Mouse (Mus musculus): ENCODE results near the gene Rgs6. TPM values are rescaled to one million over a fixed set of nuclear protein-coding genes. Genes with fewer than 3 reads are reported as not detected.
A peak's percentile ranks its signal among the peaks of the same experiment; 100 is the strongest.

Rgs6 gene
- polyA plus RNA-seq, 1 experiment from 2014 or later = 1.4 TPM

- H3K9ac ChIP-seq (replicated peaks; ENCODE audit: low read depth, low read length) = no peak overlapping the region
- H3K36me3 ChIP-seq (ENCODE audit: control insufficient read depth, insufficient read depth, low read length) = no peaks in the 10 kb centered on the region
- no peaks in the 10 kb centered on the region for H3K4me1 ChIP-seq (ENCODE audit: control insufficient read depth, insufficient read depth, low read length)
- no peak overlapping the region for H3K4me2 ChIP-seq (replicated peaks; ENCODE audit: low read depth, low read length)
- H3K27ac ChIP-seq (ENCODE audit: low read length) = no peak overlapping the region
- no peaks in the 10 kb centered on the region for H3K9me3 ChIP-seq (ENCODE audit: control insufficient read depth, low read depth, low read length)
- 47% methylated on average over 2 of the region's 2 CpGs for WGBS
- no peak overlapping the region for H3K4me3 ChIP-seq (ENCODE audit: low read depth, low read length)
- no peaks in the 10 kb centered on the region for H3K27me3 ChIP-seq (ENCODE audit: control insufficient read depth, insufficient read depth, low read length)
- no peak for ATAC-seq (ENCODE audit: insufficient number of reproducible peaks, insufficient read depth, low FRiP score, low read depth)
Measured at GRCm38 (mm10) chr12:82920146-82920545, 332.1 kb downstream of the Rgs6 start.

DNA sequence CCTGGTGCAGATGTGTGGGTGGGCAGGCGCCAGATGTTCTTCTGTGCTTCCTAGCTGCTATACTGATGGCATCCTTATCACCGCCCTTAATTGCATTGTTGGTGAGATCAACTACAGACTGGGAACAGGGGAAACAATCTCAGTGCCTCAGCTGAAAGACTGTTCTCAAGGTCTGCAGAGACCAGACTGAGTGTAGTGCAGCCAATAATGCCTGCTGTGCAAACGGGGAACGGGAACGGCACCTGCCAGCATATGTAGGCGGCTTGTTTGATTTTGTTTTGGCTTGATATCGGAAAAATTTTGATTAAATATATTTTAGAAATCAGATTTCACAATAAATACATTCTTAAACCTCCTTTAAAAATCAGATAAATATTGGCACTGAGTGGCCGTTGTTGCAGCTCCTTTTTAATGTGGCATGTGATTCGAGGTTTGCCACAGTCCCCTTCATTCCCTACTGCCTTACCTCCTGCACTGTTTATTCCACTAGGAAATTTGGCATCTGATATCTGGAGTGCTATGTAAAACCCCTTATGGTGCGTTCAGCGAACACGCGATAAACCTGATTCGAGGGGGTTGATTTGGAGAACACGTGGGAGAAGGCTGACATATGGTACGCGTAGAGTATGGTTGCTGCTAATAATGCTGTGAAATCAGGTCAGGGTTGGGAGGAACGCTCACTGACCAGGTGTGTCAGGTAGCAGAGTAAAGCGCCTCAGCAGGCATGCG is 333.4 kb downstream of the Rgs6 start:
- Histone ChIP-seq H3K9me3 (ENCODE audit: control insufficient read depth, low read depth, low read length) (no peaks in the 10 kb centered on the region), H3K9ac (replicated peaks; ENCODE audit: low read depth, low read length) (no peak overlapping the region), H3K4me2 (replicated peaks; ENCODE audit: low read depth, low read length) (no peak overlapping the region), H3K4me1 (ENCODE audit: control insufficient read depth, insufficient read depth, low read length) (no peaks in the 10 kb centered on the region), H3K36me3 (ENCODE audit: control insufficient read depth, insufficient read depth, low read length) (no peaks in the 10 kb centered on the region), H3K27me3 (ENCODE audit: control insufficient read depth, insufficient read depth, low read length) (no peaks in the 10 kb centered on the region), H3K4me3 (ENCODE audit: low read depth, low read length) (no peak overlapping the region), H3K27ac (ENCODE audit: low read length) (no peak overlapping the region)
- ATAC-seq (ENCODE audit: insufficient number of reproducible peaks, insufficient read depth, low FRiP score, low read depth) = no peak
- WGBS = 90% methylated on average over 20 of the region's 20 CpGs

DNA sequence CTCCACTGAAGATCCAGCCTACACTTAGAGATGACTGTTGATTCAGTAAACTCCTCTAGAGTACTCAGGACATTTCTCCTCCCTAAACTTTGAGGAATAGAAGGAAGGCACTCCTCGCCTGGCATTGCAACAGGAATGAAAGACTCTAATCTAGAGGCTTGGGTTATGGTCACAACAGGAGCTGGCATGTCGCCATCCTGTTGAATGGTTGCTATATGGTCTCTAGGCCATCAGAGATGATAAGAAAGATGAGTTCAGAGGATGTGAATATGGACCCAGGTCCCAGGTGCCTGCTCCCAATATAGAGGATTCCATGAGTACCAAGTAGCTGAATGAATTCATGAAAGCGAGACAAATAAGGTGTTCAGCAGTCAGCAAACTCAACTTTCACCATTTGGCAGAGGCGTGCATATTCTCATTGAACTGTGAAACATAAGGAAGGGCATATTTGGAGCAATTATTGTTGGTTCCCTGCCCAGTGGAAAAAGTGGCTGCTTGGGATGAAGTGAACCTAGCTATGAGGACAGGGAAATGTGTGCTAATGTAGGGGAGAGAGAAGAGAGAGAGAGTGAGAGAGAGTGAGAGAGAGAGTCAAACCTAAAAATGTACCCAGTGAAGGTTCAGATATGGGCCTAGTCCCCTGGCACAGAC is 334.9 kb downstream of the Rgs6 start:
- Histone ChIP-seq H3K27ac (ENCODE audit: low read length) (no peak overlapping the region), H3K4me3 (ENCODE audit: low read depth, low read length) (no peak overlapping the region), H3K4me2 (replicated peaks; ENCODE audit: low read depth, low read length) (no peak overlapping the region), H3K9ac (replicated peaks; ENCODE audit: low read depth, low read length) (no peak overlapping the region), H3K27me3 (ENCODE audit: control insufficient read depth, insufficient read depth, low read length) (no peaks in the 10 kb centered on the region), H3K36me3 (ENCODE audit: control insufficient read depth, insufficient read depth, low read length) (no peaks in the 10 kb centered on the region), H3K9me3 (ENCODE audit: control insufficient read depth, low read depth, low read length) (no peaks in the 10 kb centered on the region), H3K4me1 (ENCODE audit: control insufficient read depth, insufficient read depth, low read length) (no peaks in the 10 kb centered on the region)
- WGBS = 84% methylated on average over 4 of the region's 4 CpGs
- ATAC-seq (ENCODE audit: insufficient number of reproducible peaks, insufficient read depth, low FRiP score, low read depth) = no peak

DNA sequence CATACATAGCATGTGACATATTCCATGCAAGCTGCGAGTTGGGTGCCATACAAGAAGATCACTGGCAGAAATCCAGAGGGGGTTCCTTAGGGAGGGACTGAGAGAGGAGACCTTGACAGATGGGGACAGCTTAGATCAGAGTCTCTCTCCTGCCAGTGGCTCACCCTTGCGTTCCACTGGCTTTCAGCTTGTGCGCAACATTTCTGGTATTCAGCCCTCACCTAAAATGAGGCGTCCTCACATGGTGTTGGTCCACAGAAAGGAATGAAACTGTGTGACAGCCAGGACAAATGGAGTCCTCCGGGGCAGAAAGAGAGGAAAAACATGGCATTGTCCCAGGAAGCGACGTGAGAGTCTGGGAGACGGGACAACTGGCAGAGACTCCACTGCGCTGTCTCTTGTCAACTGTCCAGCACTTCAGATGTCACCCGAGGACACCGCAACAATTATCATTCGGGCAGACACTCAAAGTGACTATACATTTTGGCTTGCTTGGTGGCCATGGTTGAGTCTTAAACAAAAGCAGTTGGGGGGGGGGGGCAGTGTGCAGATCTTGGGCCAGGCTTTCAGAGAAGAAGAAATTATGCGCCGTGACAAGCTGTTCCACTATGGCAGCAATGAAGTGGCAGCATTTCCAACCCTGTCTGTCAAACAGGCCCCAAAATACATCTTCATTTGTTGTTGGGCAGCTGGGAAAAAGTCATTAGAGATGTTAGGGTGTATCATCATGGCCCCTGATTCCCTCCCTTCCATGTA is 344.8 kb downstream of the Rgs6 start:
- Histone ChIP-seq H3K9me3 (ENCODE audit: control insufficient read depth, low read depth, low read length) (no peaks in the 10 kb centered on the region), H3K27ac (ENCODE audit: low read length) (no peak overlapping the region), H3K4me1 (ENCODE audit: control insufficient read depth, insufficient read depth, low read length) (no peaks in the 10 kb centered on the region), H3K27me3 (ENCODE audit: control insufficient read depth, insufficient read depth, low read length) (no peaks in the 10 kb centered on the region), H3K9ac (replicated peaks; ENCODE audit: low read depth, low read length) (no peak overlapping the region), H3K4me2 (replicated peaks; ENCODE audit: low read depth, low read length) (no peak overlapping the region), H3K4me3 (ENCODE audit: low read depth, low read length) (no peak overlapping the region), H3K36me3 (ENCODE audit: control insufficient read depth, insufficient read depth, low read length) (no peaks in the 10 kb centered on the region)
- ATAC-seq (ENCODE audit: insufficient number of reproducible peaks, insufficient read depth, low FRiP score, low read depth) = no peak
- WGBS = 64% methylated on average over 14 of the region's 14 CpGs

DNA sequence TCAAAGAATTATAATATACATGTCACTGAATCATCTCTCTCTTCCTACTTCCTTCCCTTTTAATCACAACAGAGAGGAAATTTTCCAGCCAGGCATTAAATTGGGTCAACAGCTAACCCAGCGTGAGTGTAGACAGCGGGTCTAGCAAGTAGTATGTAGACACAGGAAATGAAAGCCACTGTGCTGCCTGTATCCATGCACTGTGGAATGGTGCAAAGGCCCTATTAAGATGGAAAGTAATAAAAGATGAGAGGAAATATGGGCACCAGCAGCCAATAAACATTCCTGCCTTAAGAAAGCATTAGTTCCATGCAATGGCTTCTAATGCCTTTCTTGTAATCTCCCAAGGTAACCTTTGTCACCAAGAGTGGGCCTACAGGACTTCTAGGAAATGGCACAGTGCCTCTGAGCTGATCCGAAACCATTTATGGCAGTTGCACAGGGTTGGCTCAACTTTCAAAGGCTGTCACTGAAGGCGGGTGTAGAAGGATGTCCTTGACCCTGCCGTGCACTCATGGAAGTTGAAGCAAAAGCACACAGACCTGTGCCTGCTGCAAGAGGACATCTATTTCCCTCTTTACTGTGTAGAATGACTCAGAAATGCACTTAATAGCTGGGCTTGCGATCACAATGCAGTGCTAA is 347.1 kb downstream of the Rgs6 start:
- 77% methylated on average over 6 of the region's 6 CpGs for WGBS
- ATAC-seq (ENCODE audit: insufficient number of reproducible peaks, insufficient read depth, low FRiP score, low read depth) = no peak
- no peaks in the 10 kb centered on the region for H3K27me3 ChIP-seq (ENCODE audit: control insufficient read depth, insufficient read depth, low read length)
- no peaks in the 10 kb centered on the region for H3K36me3 ChIP-seq (ENCODE audit: control insufficient read depth, insufficient read depth, low read length)
- no peaks in the 10 kb centered on the region for H3K4me1 ChIP-seq (ENCODE audit: control insufficient read depth, insufficient read depth, low read length)
- no peak overlapping the region for H3K4me2 ChIP-seq (replicated peaks; ENCODE audit: low read depth, low read length)
- no peak overlapping the region for H3K4me3 ChIP-seq (ENCODE audit: low read depth, low read length)
- no peaks in the 10 kb centered on the region for H3K9me3 ChIP-seq (ENCODE audit: control insufficient read depth, low read depth, low read length)
- H3K27ac ChIP-seq (ENCODE audit: low read length) = no peak overlapping the region
- no peak overlapping the region for H3K9ac ChIP-seq (replicated peaks; ENCODE audit: low read depth, low read length)

GRCm38 (mm10) chr12:82935767-82936166 is 347.7 kb downstream of the Rgs6 start:
- no peak overlapping the region for H3K4me3 ChIP-seq (ENCODE audit: low read depth, low read length)
- H3K36me3 ChIP-seq (ENCODE audit: control insufficient read depth, insufficient read depth, low read length) = no peaks in the 10 kb centered on the region
- no peaks in the 10 kb centered on the region for H3K27me3 ChIP-seq (ENCODE audit: control insufficient read depth, insufficient read depth, low read length)
- H3K27ac ChIP-seq (ENCODE audit: low read length) = no peak overlapping the region
- no peak for ATAC-seq (ENCODE audit: insufficient number of reproducible peaks, insufficient read depth, low FRiP score, low read depth)
- 79% methylated on average over 1 of the region's 1 CpGs for WGBS
- H3K4me1 ChIP-seq (ENCODE audit: control insufficient read depth, insufficient read depth, low read length) = no peaks in the 10 kb centered on the region
- no peaks in the 10 kb centered on the region for H3K9me3 ChIP-seq (ENCODE audit: control insufficient read depth, low read depth, low read length)
- H3K4me2 ChIP-seq (replicated peaks; ENCODE audit: low read depth, low read length) = no peak overlapping the region
- no peak overlapping the region for H3K9ac ChIP-seq (replicated peaks; ENCODE audit: low read depth, low read length)

- no peaks in the 10 kb centered on the region for H3K4me1 ChIP-seq (ENCODE audit: control insufficient read depth, insufficient read depth, low read length)
- H3K4me3 ChIP-seq (ENCODE audit: low read depth, low read length) = no peak overlapping the region
- no peak overlapping the region for H3K9ac ChIP-seq (replicated peaks; ENCODE audit: low read depth, low read length)
- H3K4me2 ChIP-seq (replicated peaks; ENCODE audit: low read depth, low read length) = no peak overlapping the region
- WGBS = 56% methylated on average over 4 of the region's 4 CpGs
- no peaks in the 10 kb centered on the region for H3K36me3 ChIP-seq (ENCODE audit: control insufficient read depth, insufficient read depth, low read length)
- H3K27me3 ChIP-seq (ENCODE audit: control insufficient read depth, insufficient read depth, low read length) = no peaks in the 10 kb centered on the region
- H3K27ac ChIP-seq (ENCODE audit: low read length) = no peak overlapping the region
- H3K9me3 ChIP-seq (ENCODE audit: control insufficient read depth, low read depth, low read length) = no peaks in the 10 kb centered on the region
- no peak for ATAC-seq (ENCODE audit: insufficient number of reproducible peaks, insufficient read depth, low FRiP score, low read depth)
Measured at GRCm38 (mm10) chr12:82940461-82940860, 352.4 kb downstream of the Rgs6 start.

DNA sequence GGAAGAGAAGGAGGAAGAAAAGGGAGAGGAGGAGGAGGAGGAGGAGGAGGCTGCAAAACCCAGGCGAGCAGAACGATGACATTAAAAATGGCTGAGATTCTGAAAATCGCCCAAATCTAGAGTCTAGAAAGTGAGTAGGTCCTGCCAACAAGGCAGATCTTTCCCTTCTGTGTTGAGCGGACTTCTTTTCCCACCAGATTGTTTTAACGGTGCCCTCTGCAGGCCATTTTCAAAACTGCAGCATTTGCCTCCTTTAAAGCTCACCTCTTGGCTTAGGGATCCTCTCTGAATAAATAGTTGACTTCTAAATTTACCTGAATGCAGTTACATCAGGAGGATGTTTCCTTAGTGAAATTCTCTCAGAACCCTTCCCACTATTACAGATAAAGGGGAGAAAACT is 358.4 kb downstream of the Rgs6 start:
- Histone ChIP-seq H3K4me2 (replicated peaks; ENCODE audit: low read depth, low read length) (no peak overlapping the region), H3K27ac (ENCODE audit: low read length) (no peak overlapping the region), H3K36me3 (ENCODE audit: control insufficient read depth, insufficient read depth, low read length) (no peaks in the 10 kb centered on the region), H3K4me3 (ENCODE audit: low read depth, low read length) (no peak overlapping the region), H3K27me3 (ENCODE audit: control insufficient read depth, insufficient read depth, low read length) (no peaks in the 10 kb centered on the region), H3K9me3 (ENCODE audit: control insufficient read depth, low read depth, low read length) (no peaks in the 10 kb centered on the region), H3K9ac (replicated peaks; ENCODE audit: low read depth, low read length) (no peak overlapping the region), H3K4me1 (ENCODE audit: control insufficient read depth, insufficient read depth, low read length) (no peaks in the 10 kb centered on the region)
- 9% methylated on average over 5 of the region's 5 CpGs for WGBS
- ATAC-seq (ENCODE audit: insufficient number of reproducible peaks, insufficient read depth, low FRiP score, low read depth) = 0 out of 2 replicates have a peak, but pooled peaks have one; percentile 46
